Mouse (Mus musculus) stomach, embryonic 16.5 days (tissue): Measurements from ENCODE around the gene Sugct. TPM values are rescaled to one million over a fixed set of nuclear protein-coding genes. Genes with fewer than 3 reads are reported as not detected.

ENCODE experiments used
- ATAC-seq: fragments of 200-750 bp; cut with Nextera tagmentation; 2 replicates; pipeline ENCODE4 v1.8.0; 2017; ENCODE audit warnings: moderate number of reproducible peaks, moderate TSS enrichment; ENCODE audit not compliant: insufficient read depth, low FRiP score
- H3K27ac ChIP-seq: fragments of 300-500 bp; sonication (generic); 2 replicates; pipeline ENCODE4 v1.5.1; 2014; ENCODE audit warnings: low read length
- H3K27me3 ChIP-seq: fragments of 300-500 bp; sonication (generic); 2 replicates; pipeline ENCODE4 v1.6.1; 2014; ENCODE audit warnings: low read length, control low read depth, mixed read lengths; ENCODE audit not compliant: control insufficient read depth, insufficient read depth
- H3K36me3 ChIP-seq: fragments of 300-500 bp; sonication (generic); 2 replicates; pipeline ENCODE4 v1.6.1; 2014; ENCODE audit warnings: low read length; ENCODE audit not compliant: control insufficient read depth, insufficient read depth
- H3K4me1 ChIP-seq: fragments of 300-500 bp; sonication (generic); 2 replicates; pipeline ENCODE4 v1.6.1; 2014; ENCODE audit warnings: low read length, control low read depth, mixed read lengths; ENCODE audit not compliant: control insufficient read depth, insufficient read depth
- H3K4me2 ChIP-seq: fragments of 300-500 bp; sonication (generic); 2 replicates; pipeline ENCODE4 v1.6.1; 2014; ENCODE audit warnings: low read depth, low read length, mixed read lengths
- H3K4me3 ChIP-seq: fragments of 300-500 bp; sonication (generic); replicated peaks from 2 replicates; pipeline ENCODE4 v1.5.1; 2014; ENCODE audit warnings: mild to moderate bottlenecking, low read length
- H3K9ac ChIP-seq: fragments of 300-500 bp; sonication (generic); 2 replicates; pipeline ENCODE4 v1.6.1; 2014; ENCODE audit warnings: low read length
- H3K9me3 ChIP-seq: fragments of 300-500 bp; sonication (generic); replicated peaks from 2 replicates; pipeline ENCODE4 v1.6.1; 2016; ENCODE audit warnings: low read length, control low read depth; ENCODE audit not compliant: control insufficient read depth
- WGBS: fragments of 180-500 bp; shearing (Covaris S2); extraction: QIAGEN DNeasy Blood & Tissue Kit; methylation state at CpG from one replicate; pipeline ENCODE4 v1.1.7; 2014; 5-methylcytosine and 5-hydroxymethylcytosine counted together
- polyA plus RNA-seq: library from polyadenylated mRNA; unstranded; fragments of >200 nt; fragmentation: Nextera tagmentation; extraction: Ambion mirVana; gene quantifications from 2 replicates; pipeline ENCODE4 v1.2.1, GENCODE M21; 2015

Gene Sugct
- polyA plus RNA-seq, 1 experiment from 2014 or later = 6.6 TPM

DNA sequence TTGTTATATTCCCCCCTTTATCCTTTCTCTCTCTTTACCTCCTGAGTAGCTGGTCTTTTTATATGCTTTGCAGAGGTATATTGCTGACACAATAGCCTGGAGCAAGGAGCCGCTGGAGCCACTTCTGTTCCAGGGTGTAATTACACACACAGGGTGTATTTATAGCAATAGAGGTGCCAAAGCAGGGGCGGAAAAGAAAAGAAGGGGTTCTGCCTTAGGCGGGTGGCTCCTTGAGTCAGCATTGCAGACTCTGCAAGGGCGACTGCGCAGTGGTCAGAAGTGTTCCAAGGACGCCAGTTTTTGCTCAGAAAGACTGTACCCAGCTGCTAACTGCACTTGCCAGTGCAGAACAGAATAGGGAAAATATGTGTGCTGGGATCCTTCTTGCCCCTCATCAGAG, 869.7 kb downstream of the Sugct start:
- Histone ChIP-seq H3K9ac (no peak overlapping the region), H3K27ac (no peak overlapping the region), H3K4me3 (no peak overlapping the region), H3K9me3 (no peaks in the 10 kb centered on the region), H3K4me1 (0 out of 2 replicates have a peak, but pooled peaks cover 3% of the 10 kb centered on the region), H3K27me3 (no peaks in the 10 kb centered on the region), H3K4me2 (no peak overlapping the region), H3K36me3 (no peaks in the 10 kb centered on the region)
- no peak for ATAC-seq
- 74% methylated on average over 6 of the region's 6 CpGs for WGBS

DNA sequence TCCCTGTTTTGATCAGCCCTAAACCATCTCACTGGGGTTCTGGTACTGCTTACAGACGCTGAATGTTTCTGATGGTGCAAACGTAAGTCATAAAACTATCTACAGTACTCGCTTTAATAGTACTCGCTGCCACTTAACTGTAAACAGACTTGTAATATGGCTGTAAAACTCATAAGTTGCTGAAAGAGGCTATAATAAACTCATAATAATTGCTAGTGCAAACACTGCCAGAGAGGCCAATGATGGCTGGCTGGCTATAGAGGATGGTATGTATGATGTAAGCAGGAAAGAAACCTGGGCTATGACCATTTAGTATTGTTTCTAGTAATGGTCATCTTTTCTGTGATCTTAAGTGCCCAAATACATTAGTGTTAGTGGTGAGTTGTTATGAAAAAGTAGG, 873.6 kb downstream of the Sugct start:
- Histone ChIP-seq H3K27me3 (no peaks in the 10 kb centered on the region), H3K9me3 (no peaks in the 10 kb centered on the region), H3K36me3 (no peaks in the 10 kb centered on the region), H3K27ac (no peak overlapping the region), H3K9ac (no peak overlapping the region), H3K4me3 (no peak overlapping the region), H3K4me1 (0 out of 2 replicates have a peak, but pooled peaks cover 3% of the 10 kb centered on the region), H3K4me2 (no peak overlapping the region)
- ATAC-seq = no peak
- 75% methylated on average over 4 of the region's 4 CpGs for WGBS

DNA sequence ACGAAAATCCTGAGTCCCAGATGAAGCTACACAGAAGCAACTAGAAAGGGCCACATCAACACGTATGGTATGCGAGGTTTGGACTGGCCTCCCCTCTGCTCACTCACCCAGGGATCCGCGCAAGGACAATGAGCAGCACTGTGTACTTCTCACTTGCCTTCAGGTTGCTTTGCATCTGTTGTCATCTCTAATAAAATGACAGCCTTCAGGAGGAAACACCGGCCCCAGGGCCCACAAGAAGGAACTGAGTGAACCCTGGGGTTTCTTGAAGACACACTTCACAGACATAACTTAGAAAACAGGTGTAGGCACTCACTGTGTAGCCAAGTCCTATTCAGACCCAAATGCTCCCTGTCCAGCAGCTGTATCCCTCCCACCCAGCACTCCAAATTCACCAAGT, 877.9 kb downstream of the Sugct start:
- no peaks in the 10 kb centered on the region for H3K27me3 ChIP-seq

DNA sequence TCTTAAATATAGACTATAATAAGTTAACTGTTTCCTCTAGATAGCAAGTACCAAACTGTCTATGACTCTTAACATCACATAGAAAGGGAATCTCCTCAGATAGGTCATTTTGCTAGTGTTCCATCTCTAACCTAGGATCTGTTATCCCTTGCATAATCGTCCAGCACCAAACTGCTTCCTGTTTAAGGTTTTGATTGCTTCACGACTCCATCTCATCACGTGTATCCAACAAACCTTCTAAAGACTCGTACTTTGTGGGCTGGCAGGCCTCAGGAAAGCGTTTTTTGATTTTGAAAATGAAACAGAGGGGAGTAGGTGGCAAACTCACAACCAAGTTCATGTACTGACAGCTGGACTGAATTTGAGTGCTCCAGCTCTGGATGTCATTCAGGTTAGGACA, 878.6 kb downstream of the Sugct start:
- H3K9ac ChIP-seq = no peak overlapping the region
- H3K27me3 ChIP-seq = no peaks in the 10 kb centered on the region
- 0 out of 2 replicates have a peak, but pooled peaks cover 2% of the 10 kb centered on the region for H3K4me1 ChIP-seq
- ATAC-seq = no peak
- H3K9me3 ChIP-seq = no peaks in the 10 kb centered on the region
- no peak overlapping the region for H3K27ac ChIP-seq
- WGBS = 71% methylated on average over 5 of the region's 5 CpGs
- no peak overlapping the region for H3K4me3 ChIP-seq
- no peak overlapping the region for H3K4me2 ChIP-seq
- no peaks in the 10 kb centered on the region for H3K36me3 ChIP-seq

More for the DNA sequence above, 877.9 kb downstream of the Sugct start:
- Histone ChIP-seq H3K9ac (no peak overlapping the region), H3K36me3 (no peaks in the 10 kb centered on the region), H3K4me1 (0 out of 2 replicates have a peak, but pooled peaks cover 3% of the 10 kb centered on the region), H3K27ac (no peak overlapping the region), H3K9me3 (no peaks in the 10 kb centered on the region), H3K4me3 (no peak overlapping the region), H3K4me2 (no peak overlapping the region)
- 76% methylated on average over 6 of the region's 6 CpGs for WGBS
- ATAC-seq = no peak

DNA sequence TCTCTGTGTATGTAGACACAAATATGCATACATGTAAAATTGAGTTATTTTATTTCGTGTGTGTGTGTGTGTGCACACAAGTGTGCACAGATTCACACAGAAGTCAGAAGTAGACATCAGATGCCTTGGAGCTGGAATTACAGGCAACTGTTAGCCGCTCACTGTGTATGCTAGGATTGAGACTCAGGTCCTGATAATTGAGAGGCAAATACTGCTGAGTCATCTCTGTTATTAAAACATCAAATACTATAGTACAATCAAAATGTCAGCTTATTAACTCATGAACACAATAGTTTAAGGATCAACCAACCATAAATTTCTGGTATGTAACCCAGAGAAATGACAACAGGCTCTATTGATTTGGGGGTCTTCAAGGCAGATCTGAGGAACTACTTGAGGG, 883.1 kb downstream of the Sugct start:
- Histone ChIP-seq H3K9ac (no peak overlapping the region), H3K4me3 (no peak overlapping the region), H3K4me2 (no peak overlapping the region), H3K27ac (no peak overlapping the region), H3K4me1 (no peaks in the 10 kb centered on the region), H3K36me3 (no peaks in the 10 kb centered on the region), H3K9me3 (no peaks in the 10 kb centered on the region), H3K27me3 (no peaks in the 10 kb centered on the region)
- ATAC-seq = no peak
- WGBS = 88% methylated on average over 2 of the region's 2 CpGs

Other genes starting within 250 kb of the Sugct start
- gene Mplkip, start 361 bp downstream of the Sugct start, polyA plus RNA-seq = 31.7 and 34.5 TPM in 2 replicates
- gene Cdk13, start 109.5 kb upstream of the Sugct start, polyA plus RNA-seq = 9.8 and 12.9 TPM in 2 replicates
- 89.4 and 90.3 TPM in 2 replicates for gene Rala, start 248.7 kb upstream of the Sugct start, polyA plus RNA-seq